Mouse (Mus musculus): ENCODE results near the gene Plcd3. TPM values are rescaled to one million over a fixed set of nuclear protein-coding genes. Genes with fewer than 3 reads are reported as not detected.

Gene Plcd3
- total RNA-seq, 2 experiments from 2014 or later = not detected

DNA sequence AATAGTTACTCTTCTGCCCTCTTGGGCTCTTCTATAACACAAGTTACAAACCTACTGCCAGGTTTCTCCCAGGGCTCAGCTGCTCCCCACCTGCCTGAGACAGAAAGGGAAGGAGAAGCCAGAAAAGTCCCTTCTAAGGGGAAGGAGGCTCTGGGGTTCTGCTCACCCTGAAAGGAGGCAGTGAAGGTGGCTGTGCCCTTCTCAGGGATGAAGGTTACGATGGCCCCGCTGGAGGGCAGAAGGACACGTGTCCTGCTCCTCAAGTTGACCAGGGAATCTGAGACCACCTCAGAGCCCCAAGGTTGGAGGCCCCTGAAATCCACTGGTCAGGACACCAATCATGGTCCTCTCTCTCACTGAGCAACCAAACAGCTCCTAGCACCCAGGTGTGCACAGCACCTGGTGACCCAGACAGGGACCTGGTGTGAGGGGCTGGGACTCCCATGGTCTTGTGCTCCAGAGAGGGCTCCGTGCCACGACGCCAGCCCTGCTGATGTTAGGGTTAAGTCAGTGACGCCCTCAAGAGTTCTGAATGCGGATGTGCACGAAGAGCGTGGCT is 31.1 kb downstream of the Plcd3 start:
- ATAC-seq (replicated peaks; ENCODE audit: low FRiP score, low TSS enrichment, poor library complexity, severe bottlenecking) = no peak

DNA sequence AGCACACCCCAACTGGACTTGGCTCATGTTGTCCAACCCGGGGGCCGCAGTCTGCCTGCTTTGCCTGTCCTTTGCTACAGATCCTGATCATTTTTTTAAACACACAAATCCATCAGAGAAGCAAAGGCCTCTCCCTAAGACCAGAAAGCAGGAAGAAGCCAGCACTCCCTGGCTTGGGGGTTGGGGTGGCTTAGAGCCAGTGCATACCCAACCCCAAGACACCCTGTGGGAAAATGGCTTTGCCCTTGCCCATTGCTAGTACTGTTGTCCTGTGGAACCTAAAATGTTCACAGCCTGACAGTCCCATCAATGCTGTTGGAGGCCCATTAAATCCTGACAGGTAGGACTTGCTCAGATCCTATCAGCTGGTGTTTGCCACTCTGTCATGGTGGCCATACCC is 31.7 kb downstream of the Plcd3 start:
- no peak for ATAC-seq (replicated peaks; ENCODE audit: low FRiP score, low TSS enrichment, poor library complexity, severe bottlenecking)

DNA sequence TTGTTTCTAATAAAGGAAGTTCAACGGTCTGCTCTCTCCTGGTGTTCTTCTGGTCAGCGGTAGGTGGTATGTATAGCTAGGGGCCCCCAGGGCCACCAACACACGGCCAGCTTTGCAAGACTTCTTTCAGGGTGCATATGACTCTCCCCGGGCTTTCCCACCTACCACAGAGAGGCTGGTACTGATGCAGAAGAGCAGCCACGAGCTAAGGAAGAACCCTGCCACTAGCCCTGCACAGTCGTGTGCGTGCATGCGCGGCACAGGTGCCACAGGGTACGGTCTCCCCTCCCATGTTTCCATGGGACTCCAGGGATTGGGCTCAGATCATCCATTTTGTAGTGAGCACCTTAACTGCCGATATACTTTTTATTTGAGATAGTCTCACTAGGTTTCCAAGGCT is 32.6 kb downstream of the Plcd3 start:
- no peak for ATAC-seq (replicated peaks; ENCODE audit: low FRiP score, low TSS enrichment, poor library complexity, severe bottlenecking)

DNA sequence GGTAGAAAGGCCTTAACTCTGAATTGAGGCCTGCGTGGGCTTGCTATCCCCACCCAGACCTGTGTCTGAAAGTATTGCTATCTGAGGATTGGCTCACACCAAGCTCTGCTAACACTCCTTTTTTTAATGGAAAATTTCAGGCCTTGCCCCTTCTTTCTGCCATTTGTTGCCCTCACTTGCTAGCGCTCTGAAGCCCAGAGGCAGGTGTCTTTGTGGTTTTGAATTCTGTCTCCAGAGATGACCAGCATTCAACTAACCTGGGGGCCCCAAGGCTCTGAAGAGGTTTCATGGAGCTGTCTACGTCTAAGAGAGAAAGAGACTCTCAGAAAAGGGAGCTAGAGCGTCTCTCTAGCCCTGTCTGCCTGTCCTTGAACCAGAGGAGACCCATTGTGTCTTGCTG is 33.2 kb downstream of the Plcd3 start:
- no peak for ATAC-seq (replicated peaks; ENCODE audit: low FRiP score, low TSS enrichment, poor library complexity, severe bottlenecking)

DNA sequence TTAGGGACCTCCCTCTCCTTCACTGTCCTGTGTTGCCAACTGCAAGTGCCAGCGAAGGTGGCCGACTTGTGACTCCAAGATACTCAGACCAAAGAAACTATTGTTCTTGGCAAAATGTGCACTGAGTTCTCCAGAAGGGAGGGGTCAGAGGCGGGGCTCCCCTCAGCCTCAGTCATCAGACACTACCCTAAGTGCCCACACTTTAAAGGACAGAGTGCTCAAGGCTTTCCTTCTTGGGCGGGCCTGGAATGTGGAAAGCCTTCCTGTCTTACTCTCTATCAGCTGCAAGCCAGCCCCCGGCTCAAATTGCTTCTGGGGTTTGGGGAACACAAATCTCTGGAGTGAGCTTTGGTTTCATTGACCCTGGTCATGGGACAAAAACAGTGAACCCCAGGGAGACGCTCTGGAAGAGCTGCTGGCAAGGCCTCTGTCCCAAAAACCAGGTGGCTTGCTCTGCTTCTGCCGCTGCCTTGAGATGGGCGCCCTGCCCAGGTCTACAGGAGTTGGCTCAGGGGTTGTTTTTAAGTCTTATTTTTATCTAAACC is 33.9 kb downstream of the Plcd3 start:
- ATAC-seq (replicated peaks; ENCODE audit: low FRiP score, low TSS enrichment, poor library complexity, severe bottlenecking) = peak; percentile 34; the same call in 1 of the 2 replicates

DNA sequence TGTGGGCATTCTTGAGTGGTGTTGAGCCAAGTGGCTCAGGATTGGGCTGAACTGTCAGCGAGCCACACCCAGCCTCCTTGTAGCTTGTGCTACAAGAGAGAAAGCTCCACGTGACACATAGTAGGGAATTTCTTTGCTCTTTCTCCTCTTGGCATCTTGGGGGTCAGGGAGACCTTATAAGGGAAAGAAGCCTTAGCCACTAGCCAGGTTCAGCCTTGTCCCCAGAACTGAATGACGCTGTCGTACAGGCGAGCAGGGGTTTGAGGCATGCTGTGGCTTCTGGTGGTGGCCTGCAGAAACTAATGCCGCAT is 34.5 kb downstream of the Plcd3 start:
- no peak for ATAC-seq (replicated peaks; ENCODE audit: low FRiP score, low TSS enrichment, poor library complexity, severe bottlenecking)

DNA sequence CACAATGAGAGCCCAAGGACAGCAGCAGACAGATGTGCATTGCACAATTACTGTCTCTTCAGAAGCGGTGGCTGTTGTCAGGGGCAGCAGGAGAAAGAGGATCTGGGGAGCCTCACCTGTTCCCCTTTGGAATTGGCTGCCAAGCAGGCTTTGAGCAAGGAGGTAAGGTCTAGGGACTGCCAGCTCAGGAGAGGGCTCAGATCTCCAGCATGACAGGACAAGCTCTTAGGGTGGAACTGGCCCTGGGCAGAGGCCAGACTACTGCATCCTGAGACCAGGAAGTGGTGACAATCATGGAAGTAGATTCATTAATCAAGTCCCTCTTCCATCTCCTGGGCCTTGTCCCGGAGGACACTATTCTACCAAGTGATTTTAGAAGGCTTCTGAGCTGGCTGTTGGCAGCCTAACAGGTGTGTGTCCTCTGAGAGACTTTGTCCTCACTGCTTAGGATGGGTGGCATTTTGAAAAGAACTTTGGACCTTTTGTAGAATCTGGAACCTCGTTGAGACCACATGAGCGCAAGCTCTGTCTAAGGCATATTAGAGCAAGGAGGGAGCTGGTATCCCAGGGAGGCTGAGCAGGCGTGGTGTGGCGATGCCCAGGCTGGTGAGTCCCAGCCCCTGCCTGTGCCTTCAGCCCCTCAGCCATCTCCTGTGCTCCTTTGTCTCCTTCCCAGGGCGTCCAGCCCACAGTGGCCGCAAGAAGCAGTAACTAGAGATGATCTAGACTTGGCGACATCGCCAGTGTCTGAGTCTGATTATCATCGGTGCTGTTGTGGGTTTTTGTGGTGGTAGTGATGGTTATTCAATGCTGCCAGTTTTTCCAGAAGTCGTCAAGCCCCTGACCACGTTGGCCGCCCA is 35.0 kb downstream of the Plcd3 start:
- ATAC-seq (replicated peaks; ENCODE audit: low FRiP score, low TSS enrichment, poor library complexity, severe bottlenecking) = no peak

DNA sequence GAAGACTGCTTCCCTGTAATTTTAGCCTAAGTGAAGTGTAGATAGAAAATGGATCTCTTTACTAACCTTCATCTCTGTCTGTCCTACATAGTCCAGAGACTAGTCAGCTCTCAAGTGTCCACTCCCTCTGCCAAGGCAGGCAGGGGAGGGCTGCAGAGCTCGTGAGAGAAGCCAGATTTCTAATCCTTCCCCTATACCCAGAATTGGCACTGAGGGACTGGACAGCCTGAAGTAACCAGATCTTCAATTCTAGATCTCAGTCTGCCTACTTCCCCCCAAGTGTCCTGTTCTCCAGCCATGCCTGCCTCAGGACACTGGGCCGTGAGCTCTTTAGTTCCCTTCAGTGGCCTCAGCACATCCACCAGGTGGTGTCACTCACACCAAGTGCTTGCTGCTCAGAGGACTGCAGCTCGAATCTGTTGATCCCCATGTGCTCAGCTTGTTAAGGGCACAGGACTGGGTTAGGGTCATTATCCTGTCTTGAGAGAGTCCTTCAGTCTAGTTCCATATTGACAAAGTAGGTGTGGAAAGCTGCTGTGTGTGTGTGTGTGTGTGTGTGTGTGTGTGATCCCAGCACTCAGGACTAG is 42.9 kb downstream of the Plcd3 start:
- ATAC-seq (replicated peaks; ENCODE audit: low FRiP score, low TSS enrichment, poor library complexity, severe bottlenecking) = no peak

DNA sequence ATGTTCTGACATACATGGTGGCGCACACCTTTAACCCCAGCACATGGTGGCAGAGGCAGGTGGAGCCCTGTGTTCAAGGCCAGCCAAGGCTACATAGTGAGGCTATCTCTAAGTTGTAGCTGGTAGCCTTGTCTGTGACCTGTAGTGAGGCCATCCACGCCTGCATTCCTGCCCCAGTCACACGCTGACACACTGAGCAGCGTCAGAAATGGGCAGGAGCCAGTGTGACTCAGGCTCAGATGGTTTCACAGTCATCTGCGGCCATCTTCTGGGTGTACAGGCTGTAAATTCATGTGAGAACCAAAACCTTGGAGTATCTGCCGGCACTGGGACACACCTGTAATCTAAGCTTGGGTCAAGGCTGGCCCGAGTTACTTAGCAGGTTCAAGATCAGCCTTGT is 44.8 kb downstream of the Plcd3 start:
- ATAC-seq (replicated peaks; ENCODE audit: low FRiP score, low TSS enrichment, poor library complexity, severe bottlenecking) = no peak

DNA sequence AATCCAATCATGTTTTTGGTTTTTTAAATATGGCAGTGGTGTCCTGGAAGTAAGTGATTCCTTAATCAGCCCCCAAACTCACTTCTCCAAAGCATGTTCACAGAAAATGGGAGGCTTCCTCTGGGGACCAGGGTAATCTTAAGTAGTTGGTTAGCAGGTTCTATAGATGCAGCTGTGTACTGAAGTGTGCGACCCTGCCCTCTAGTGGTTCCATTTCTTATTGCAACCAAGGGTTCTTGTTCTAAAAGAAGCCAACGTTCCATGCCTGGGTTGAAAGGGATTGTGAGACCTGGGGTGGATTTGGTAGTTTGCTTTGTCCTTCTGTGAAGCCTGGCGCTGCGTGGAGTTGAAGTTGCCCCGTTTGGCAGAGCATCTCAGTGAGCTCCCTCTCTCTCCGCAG is 46.7 kb downstream of the Plcd3 start:
- peak; percentile 64; the same call in 1 of the 2 replicates for ATAC-seq (replicated peaks; ENCODE audit: low FRiP score, low TSS enrichment, poor library complexity, severe bottlenecking)

DNA sequence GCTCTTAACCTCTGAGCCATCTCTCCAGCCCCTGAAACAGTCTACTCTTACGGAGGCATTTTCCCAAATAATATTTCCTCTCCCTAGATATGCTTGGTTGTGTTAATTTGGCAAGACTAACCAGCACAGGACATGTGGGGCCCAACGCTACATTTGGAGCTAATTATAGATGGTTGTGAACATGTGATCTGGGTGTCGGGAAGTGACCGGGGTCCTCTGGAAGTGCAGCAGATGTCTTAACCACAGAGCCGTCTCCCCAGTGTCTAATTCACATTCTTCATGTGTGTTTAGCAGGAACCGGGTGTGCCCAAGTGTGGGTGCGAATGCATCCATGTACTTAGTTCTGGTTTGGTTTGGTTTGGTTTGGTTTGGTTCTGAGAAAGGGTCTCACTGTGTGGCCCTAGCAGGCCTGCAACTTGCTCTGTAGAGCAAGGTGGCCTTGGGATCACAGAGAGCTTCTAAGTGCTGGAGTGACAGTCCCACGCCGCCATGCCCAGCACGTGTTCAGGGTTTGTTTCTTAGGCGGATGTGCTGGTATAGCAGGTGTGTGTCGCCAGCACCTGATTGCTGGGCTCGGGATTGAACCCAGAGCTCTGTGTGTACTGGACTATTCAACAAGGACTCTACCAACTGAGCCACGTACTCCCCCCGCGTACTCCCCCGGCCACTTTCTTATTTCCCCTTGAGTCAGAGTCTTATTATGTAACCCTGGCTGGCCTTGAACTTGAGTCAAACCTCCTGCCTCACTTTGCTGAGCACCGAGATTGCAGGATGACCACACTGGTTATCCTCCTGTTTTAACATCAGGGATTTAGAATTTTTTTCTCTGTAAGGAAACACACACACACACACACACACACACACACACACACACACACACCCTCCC is 48.0 kb downstream of the Plcd3 start:
- no peak for ATAC-seq (replicated peaks; ENCODE audit: low FRiP score, low TSS enrichment, poor library complexity, severe bottlenecking)

DNA sequence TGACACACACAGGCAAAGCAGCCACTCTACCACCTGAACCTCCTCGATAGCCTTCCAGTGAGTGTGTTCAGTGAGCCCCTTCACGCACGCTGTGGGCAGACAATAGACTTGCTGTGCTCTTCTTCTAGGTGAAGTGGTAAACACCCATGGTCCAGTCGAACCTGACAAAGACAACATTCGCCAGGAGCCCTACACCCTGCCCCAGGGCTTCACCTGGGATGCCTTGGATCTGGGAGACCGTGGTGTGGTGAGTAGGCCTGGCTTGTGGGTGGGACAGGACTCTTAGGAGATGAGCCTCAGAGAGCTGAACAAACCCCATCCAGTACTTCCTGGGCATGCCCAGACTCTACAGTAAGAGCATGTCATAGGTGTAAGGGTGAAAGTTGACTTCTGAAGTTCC is 49.4 kb downstream of the Plcd3 start:
- ATAC-seq (replicated peaks; ENCODE audit: low FRiP score, low TSS enrichment, poor library complexity, severe bottlenecking) = no peak

DNA sequence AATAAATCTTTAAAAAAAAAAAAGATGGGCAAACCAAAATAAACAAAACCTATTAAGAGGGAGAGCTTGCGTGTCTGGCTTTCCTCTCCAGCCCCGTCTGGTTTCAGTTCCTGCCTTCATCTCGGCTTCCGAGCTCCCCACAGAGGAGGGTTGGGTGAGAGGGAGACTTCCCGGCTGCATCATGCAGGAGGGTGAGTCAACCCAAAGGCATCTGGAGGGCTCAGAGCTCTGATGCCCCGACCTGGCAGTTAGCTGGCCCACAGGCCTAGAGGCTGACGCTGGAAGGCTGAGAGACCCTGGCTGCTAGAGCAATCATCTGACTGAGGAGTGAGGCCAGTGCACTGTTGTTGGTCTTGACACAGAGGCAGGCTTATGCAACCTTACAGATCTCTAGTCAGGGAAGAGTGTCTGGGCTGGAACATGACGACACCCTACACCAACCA is 50.2 kb downstream of the Plcd3 start:
- ATAC-seq (replicated peaks; ENCODE audit: low FRiP score, low TSS enrichment, poor library complexity, severe bottlenecking) = no peak

DNA sequence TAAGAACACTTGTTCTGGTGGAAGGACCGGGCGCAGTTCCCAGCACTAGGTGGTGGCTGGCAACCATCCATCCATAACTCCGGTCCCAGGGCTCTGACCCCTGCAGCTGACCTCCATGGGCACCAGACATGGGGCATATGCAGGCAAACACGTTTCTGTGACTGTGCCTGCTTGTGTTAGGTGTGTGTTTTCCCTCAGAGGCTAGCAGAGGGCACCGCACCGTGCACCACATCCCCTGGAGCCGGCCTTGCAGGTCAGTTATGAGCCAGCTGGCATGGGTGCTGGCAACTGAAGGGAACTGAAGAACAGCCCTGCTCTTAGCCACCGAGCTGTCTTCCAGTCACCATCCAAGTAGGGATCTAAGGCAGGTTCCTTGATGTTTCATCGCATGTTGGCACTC is 51.3 kb downstream of the Plcd3 start:
- ATAC-seq (replicated peaks; ENCODE audit: low FRiP score, low TSS enrichment, poor library complexity, severe bottlenecking) = no peak

DNA sequence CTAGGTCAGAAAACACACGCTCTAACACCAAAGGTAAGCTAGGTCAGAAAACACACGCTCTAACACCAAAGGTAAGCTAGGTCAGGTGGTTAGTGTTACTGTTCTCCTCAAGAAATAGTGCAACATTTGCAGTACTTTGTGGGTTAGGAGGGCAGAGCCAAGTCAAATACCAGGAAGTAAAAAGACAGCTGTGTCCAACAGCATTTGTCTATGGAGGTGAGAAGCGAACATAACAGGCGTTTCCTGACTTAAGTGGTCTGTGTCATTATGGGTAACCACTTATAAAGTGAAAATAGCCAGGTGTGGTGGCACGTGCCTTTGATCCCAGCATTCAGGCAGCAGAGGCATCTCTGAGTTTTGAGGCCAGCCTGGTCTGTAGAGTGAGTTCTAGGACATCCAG is 51.8 kb downstream of the Plcd3 start:
- ATAC-seq (replicated peaks; ENCODE audit: low FRiP score, low TSS enrichment, poor library complexity, severe bottlenecking) = no peak

DNA sequence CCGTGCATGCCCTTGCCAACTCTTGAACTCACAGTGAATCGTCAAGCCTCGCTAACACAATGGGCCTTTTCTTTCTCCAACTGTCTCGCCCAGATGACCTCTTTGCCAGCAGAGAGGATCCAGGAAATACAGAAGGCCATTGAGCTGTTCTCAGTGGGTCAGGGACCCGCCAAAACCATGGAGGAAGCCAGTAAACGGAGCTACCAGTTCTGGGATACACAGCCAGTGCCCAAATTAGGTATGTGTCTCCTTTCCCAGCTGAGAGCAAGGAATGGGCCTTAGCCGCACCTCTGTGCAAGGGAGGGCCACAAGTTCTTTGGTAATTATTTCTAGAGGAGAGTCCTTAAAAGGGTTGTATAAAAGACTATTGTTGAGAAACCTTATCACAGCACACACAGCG is 55.2 kb downstream of the Plcd3 start:
- ATAC-seq (replicated peaks; ENCODE audit: low FRiP score, low TSS enrichment, poor library complexity, severe bottlenecking) = no peak

DNA sequence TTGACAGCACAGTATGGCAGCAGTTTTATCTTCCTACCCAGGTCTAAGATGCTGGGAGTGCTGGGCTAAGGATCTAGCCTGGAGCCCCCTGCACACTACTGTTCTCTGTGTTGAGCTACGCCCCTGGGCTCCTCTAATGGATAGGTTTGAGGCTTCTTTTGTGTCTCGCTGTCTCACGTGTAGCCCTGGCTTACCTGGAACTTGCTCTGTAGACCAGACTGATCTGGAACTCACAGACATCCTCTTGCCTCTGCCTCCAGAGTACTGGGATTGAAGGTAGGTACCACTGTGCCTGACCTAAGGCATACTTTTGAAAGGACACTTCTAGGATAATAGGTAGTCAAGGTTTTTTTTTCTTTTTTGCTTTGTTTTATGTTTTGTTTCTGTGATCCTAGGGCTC is 57.5 kb downstream of the Plcd3 start:
- no peak for ATAC-seq (replicated peaks; ENCODE audit: low FRiP score, low TSS enrichment, poor library complexity, severe bottlenecking)

DNA sequence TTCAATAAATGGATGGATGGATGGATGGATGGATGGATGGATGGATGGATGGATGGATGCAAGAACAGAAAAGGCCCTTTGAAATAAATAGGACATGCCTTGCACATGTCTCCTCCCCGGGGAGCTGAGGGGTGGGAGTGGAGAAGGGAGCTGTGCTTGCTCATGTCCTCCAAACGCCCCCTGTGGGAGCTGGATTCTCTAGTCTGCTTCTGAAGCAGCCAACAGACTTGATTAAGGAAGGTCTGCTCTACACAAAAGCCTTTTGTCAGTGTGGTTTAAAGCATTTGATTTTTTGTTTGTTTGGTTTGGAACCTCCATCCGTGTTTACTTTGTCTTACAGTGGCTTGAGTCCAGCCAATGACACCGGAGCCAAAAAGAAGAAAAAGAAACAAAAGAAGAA is 58.6 kb downstream of the Plcd3 start:
- ATAC-seq (replicated peaks; ENCODE audit: low FRiP score, low TSS enrichment, poor library complexity, severe bottlenecking) = no peak

DNA sequence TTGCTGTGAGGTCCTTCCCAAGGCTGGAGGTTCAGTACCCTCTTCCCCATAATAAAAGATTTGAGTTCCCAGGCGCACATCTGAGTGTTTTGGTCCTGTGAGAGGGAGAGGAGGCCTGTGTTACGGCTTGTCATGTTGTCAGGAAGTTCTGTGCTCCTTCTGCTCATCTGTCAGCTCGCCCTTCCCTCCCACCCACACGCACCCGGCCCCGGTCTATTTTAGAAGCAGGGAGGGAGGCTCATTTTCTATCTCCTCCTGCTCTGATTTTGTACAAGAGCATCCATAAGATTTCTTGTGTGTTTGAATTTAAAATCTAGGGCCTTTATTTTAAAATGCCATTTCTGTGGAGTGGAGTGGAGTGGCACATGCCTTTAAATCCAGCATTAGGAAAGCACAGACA is 63.4 kb downstream of the Plcd3 start:
- no peak for ATAC-seq (replicated peaks; ENCODE audit: low FRiP score, low TSS enrichment, poor library complexity, severe bottlenecking)
